Mouse (Mus musculus) stomach, embryonic 15.5 days (tissue): ENCODE results near the gene Vmn1r223. TPM values are rescaled to one million over a fixed set of nuclear protein-coding genes. Genes with fewer than 3 reads are reported as not detected.
A peak's percentile ranks its signal among the peaks of the same experiment; 100 is the strongest.
"Not testable (repeated sequence)": the region's sequence is repeated elsewhere in the genome, so short reads cannot be mapped to it uniquely, and the experiment has no call there.

ENCODE experiments used
- ATAC-seq: fragments of 200-750 bp; cut with Nextera tagmentation; 2 replicates; pipeline ENCODE4 v1.8.0; 2017; ENCODE audit warnings: low read depth, moderate number of reproducible peaks, moderate TSS enrichment; ENCODE audit not compliant: insufficient read depth, low FRiP score
- H3K27ac ChIP-seq: fragments of 300-500 bp; sonication (generic); 2 replicates; pipeline ENCODE4 v1.5.1; 2015; ENCODE audit warnings: mild to moderate bottlenecking, inconsistent platforms
- H3K27me3 ChIP-seq: fragments of 300-500 bp; sonication (generic); replicated peaks from 2 replicates; pipeline ENCODE4 v1.6.1; 2015; ENCODE audit warnings: inconsistent platforms
- H3K36me3 ChIP-seq: fragments of 300-500 bp; sonication (generic); 2 replicates; pipeline ENCODE4 v1.6.1; 2015; ENCODE audit warnings: inconsistent platforms
- H3K4me1 ChIP-seq: fragments of 300-500 bp; sonication (generic); 2 replicates; pipeline ENCODE4 v1.6.1; 2015; ENCODE audit warnings: inconsistent platforms
- H3K4me2 ChIP-seq: fragments of 300-500 bp; sonication (generic); 2 replicates; pipeline ENCODE4 v1.6.1; 2015; ENCODE audit warnings: mild to moderate bottlenecking, inconsistent platforms
- H3K4me3 ChIP-seq: fragments of 300-500 bp; sonication (generic); replicated peaks from 2 replicates; pipeline ENCODE4 v1.5.1; 2015; ENCODE audit warnings: inconsistent platforms
- H3K9ac ChIP-seq: fragments of 300-500 bp; sonication (generic); 2 replicates; pipeline ENCODE4 v1.6.1; 2015; ENCODE audit warnings: inconsistent platforms
- H3K9me3 ChIP-seq: fragments of 300-500 bp; sonication (generic); 2 replicates; pipeline ENCODE4 v1.6.1; 2016; ENCODE audit warnings: inconsistent platforms
- WGBS: fragments of 180-500 bp; shearing (Covaris S2); methylation state at CpG from one replicate; pipeline ENCODE4 v1.1.7; 2015; 5-methylcytosine and 5-hydroxymethylcytosine counted together
- polyA plus RNA-seq: library from polyadenylated mRNA; unstranded; fragments of >200 nt; fragmentation: Nextera tagmentation; extraction: Ambion mirVana; gene quantifications from 2 replicates; pipeline ENCODE4 v1.2.1, GENCODE M21; 2015

Gene Vmn1r223
- not detected in 2 replicates for polyA plus RNA-seq

DNA sequence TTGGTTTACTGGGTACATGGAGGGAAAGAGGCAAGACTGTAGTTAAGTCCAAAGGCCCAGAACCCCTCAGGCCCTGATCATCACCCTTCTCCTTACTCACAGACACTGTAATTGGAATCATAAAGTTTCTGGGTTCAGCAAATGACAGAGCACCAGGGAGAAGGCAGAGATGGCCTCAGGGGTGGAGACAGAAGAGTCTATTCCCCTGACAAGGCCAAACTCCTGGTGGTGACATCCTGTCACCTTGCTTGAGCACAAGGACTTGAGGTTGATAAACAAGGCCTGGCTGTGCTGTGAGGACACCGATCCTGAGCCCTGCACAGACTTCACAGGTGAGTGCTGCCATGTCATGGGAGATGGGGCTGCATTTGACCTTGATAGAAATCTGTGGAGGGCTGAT is at the start of gene Vmn1r223:
TSS of gene Vmn1r223 (plus strand) at position 301 of the 400 bp plus-strand sequence.
- not testable (repeated sequence) for ATAC-seq, H3K4me1 ChIP-seq, H3K27ac ChIP-seq, H3K36me3 ChIP-seq, H3K9ac ChIP-seq, H3K27me3 ChIP-seq, H3K4me2 ChIP-seq, H3K4me3 ChIP-seq, H3K9me3 ChIP-seq
- WGBS = 73% methylated on average over 1 of the region's 1 CpGs

DNA sequence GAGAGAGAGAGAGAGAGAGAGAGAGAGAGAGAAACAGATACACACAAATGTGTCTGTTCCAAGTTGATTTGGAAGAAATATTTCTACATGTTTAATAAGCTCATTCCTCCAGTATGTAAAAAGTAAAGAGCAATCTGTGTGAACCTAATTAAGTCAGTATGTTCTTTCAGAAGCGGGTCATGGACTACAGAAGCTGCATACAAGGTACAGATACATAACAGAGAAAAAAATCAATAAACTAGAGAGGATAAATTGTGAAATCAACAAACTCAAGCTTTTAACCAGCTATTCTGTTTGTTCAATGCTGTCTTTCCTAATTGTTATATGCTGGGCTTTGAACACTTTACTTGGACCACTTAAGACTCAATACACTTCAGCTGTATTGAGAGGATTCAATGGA is 43.0 kb upstream of the Vmn1r223 start:
- not testable (repeated sequence) for H3K9ac ChIP-seq, H3K9me3 ChIP-seq, H3K4me3 ChIP-seq, ATAC-seq, H3K27me3 ChIP-seq, H3K36me3 ChIP-seq, H3K4me1 ChIP-seq, H3K27ac ChIP-seq, H3K4me2 ChIP-seq
- WGBS = 71% methylated on average over 1 of the region's 1 CpGs

DNA sequence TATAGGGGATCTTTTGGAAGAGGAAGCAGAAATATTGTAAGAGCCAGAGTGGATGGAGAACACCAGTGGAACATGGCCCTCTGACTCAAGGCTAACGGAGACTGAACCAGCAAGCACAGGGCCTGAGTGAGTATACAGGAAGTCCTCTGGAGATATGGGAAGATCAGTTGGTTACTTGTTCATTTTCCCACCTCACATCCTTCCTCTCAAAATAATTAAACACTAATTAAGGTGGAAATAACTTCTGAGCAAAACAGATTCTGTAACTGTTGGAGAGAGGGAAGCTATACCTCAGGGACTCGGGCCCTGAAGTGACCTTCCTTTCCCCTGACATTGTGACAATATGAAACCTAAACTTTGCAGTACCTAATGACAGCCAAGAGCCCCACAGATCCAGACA is 33.1 kb upstream of the Vmn1r223 start, which contains the start of gene Vmn1r221:
TSS of gene Vmn1r221 (plus strand) at position 301 of the 400 bp plus-strand sequence.
- H3K4me3 ChIP-seq, H3K27me3 ChIP-seq, H3K36me3 ChIP-seq, H3K9ac ChIP-seq, ATAC-seq, H3K4me2 ChIP-seq, H3K27ac ChIP-seq, H3K9me3 ChIP-seq, H3K4me1 ChIP-seq: not testable (repeated sequence)
- WGBS = 70% methylated on average over 2 of the region's 2 CpGs

- H3K4me1 ChIP-seq = not testable (repeated sequence)
These were observed 11.1 kb upstream of the Vmn1r223 start, which contains the start of gene Vmn1r222 for GRCm38 (mm10) chr13:23235847-23236246. Vmn1r222 (minus strand) TSS chr13:23235947.

DNA sequence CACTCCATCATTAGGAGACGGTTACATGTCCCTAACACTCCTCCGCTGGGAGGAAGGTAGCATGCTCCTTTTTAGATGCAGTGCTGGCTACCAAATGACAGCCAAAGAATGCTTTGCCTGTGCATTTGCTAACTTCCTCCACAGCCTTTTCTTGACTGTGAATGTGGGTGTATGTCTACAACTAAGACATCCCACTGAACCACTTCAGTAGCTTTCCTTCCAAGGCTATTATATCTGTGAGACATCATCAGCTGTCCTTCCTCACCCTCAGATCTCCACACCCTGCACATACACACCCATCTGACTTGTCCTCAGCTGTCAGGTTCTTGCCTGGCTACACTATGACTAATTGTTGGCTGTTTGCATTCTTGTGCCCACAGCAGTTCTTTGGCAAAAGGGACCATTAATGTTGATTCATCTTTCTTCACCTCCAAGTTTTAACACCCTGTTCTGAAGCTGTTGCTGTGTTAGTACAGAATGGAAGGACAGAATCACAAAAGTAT is 11.7 kb downstream of the Vmn1r223 start:
- no peak overlapping the region for H3K9ac ChIP-seq
- no peaks in the 10 kb centered on the region for H3K36me3 ChIP-seq
- 84% methylated on average over 2 of the region's 2 CpGs for WGBS
- H3K4me3 ChIP-seq = no peak overlapping the region
- H3K4me1 ChIP-seq = no peaks in the 10 kb centered on the region
- H3K9me3 ChIP-seq = no peaks in the 10 kb centered on the region
- no peak overlapping the region for H3K4me2 ChIP-seq
- H3K27me3 ChIP-seq = no peaks in the 10 kb centered on the region
- no peak for ATAC-seq
- no peak overlapping the region for H3K27ac ChIP-seq

More at GRCm38 (mm10) chr13:23235847-23236246, 11.1 kb upstream of the Vmn1r223 start, which contains the start of gene Vmn1r222:
- ATAC-seq, H3K36me3 ChIP-seq, H3K4me3 ChIP-seq, H3K4me2 ChIP-seq, H3K27me3 ChIP-seq, H3K9me3 ChIP-seq, H3K27ac ChIP-seq, H3K9ac ChIP-seq: not testable (repeated sequence)

GRCm38 (mm10) chr13:23268606-23269005 is 21.7 kb downstream of the Vmn1r223 start:
- H3K9ac ChIP-seq, H3K27ac ChIP-seq, H3K36me3 ChIP-seq, H3K4me3 ChIP-seq, H3K27me3 ChIP-seq, H3K4me2 ChIP-seq, H3K4me1 ChIP-seq, ATAC-seq, H3K9me3 ChIP-seq: not testable (repeated sequence)
- 78% methylated on average over 3 of the region's 3 CpGs for WGBS

DNA sequence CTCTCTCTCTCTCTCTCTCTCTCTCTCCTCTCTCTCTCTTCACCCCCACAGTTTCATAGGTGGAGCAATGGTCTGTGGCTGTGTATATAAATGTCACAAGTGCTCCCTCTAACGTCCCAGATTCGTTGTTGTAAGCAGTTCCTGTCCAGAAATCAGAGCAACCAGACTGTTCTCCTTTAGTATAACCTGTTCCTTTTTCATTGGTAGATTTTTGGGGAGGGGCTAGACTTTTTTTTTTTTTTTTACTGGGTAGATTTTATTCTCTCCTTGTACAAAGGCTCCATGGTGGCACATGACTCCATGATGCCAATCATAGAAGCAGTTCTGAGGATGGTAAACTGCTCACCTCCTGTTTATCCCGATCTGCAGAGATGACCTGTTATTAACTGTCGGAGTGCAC is 22.2 kb downstream of the Vmn1r223 start:
- H3K9me3 ChIP-seq, H3K4me3 ChIP-seq, H3K27ac ChIP-seq, H3K27me3 ChIP-seq, ATAC-seq, H3K4me2 ChIP-seq, H3K36me3 ChIP-seq, H3K4me1 ChIP-seq, H3K9ac ChIP-seq: not testable (repeated sequence)
- WGBS = 37% methylated on average over 4 of the region's 4 CpGs

GRCm38 (mm10) chr13:23269681-23270080 is 22.7 kb downstream of the Vmn1r223 start:
- Histone ChIP-seq H3K9ac (no peak overlapping the region), H3K36me3 (no peaks in the 10 kb centered on the region), H3K4me1 (no peaks in the 10 kb centered on the region; the same call in 1 of the 2 replicates), H3K4me2 (peak overlapping the region; percentile 46), H3K27me3 (no peaks in the 10 kb centered on the region), H3K27ac (no peak overlapping the region), H3K9me3 (no peaks in the 10 kb centered on the region), H3K4me3 (peak overlapping the region; percentile 18)
- ATAC-seq = no peak
- WGBS = 25% methylated on average over 11 of the region's 11 CpGs

DNA sequence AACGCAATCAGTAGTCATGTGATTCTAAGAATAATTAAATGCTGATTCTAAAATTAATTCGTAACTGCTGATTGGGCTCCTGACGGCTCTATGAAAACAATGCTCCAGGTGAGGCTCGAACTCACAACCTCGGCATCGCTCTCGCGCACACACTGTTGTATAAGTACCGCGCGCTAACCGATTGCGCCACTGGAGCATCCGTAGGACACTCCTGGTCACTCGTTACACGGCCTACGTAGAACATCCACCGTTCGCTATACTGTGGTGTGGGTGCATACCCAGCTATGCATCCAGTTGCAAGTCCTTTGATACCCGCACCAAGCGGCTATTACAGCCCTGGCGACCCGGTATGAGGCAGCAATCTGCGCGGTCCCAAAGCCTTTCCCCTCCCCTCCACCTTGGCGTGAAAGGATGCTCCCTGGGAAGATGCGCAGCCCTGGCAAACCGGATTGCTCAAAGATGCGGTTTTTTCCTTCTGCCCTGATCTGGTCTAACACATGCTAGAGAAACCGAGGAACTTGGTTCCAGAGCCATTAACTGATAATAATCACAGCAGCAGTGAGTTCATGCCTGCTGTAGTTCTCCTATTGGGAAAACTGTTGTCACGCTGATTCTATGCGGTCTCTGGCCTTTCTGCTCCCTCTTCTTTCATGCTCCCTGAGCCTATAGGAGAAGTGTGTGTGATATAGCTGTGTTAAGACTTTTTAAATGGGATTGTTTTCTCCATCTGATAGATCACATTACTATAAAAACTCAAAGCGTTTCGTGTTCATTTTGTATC is 23.6 kb downstream of the Vmn1r223 start:
- no peak overlapping the region for H3K9ac ChIP-seq
- peak overlapping the region; percentile 18 for H3K4me3 ChIP-seq

GRCm38 (mm10) chr13:23279576-23279975 is 32.6 kb downstream of the Vmn1r223 start:
- H3K27ac ChIP-seq = no peak overlapping the region
- WGBS = 84% methylated on average over 4 of the region's 4 CpGs
- H3K36me3 ChIP-seq = no peaks in the 10 kb centered on the region
- ATAC-seq = no peak
- H3K4me1 ChIP-seq = no peaks in the 10 kb centered on the region
- H3K9ac ChIP-seq = no peak overlapping the region
- no peaks in the 10 kb centered on the region for H3K9me3 ChIP-seq
- no peaks in the 10 kb centered on the region for H3K27me3 ChIP-seq
- no peak overlapping the region for H3K4me3 ChIP-seq
- H3K4me2 ChIP-seq = no peak overlapping the region

More for the DNA sequence above, 23.6 kb downstream of the Vmn1r223 start:
- Histone ChIP-seq H3K27me3 (no peaks in the 10 kb centered on the region), H3K27ac (no peak overlapping the region), H3K4me1 (no peaks in the 10 kb centered on the region; the same call in 1 of the 2 replicates), H3K36me3 (no peaks in the 10 kb centered on the region), H3K9me3 (no peaks in the 10 kb centered on the region), H3K4me2 (peak overlapping the region; percentile 46)
- peak; percentile 65; the same call in 1 of the 2 replicates for ATAC-seq
- 4% methylated on average over 34 of the region's 34 CpGs for WGBS

- Histone ChIP-seq H3K4me3 (no peak overlapping the region), H3K27me3 (no peaks in the 10 kb centered on the region), H3K9me3 (no peaks in the 10 kb centered on the region), H3K36me3 (no peaks in the 10 kb centered on the region), H3K27ac (no peak overlapping the region), H3K4me1 (no peaks in the 10 kb centered on the region), H3K4me2 (no peak overlapping the region), H3K9ac (no peak overlapping the region)
- WGBS = 82% methylated on average over 3 of the region's 3 CpGs
- no peak for ATAC-seq
These were observed 33.1 kb downstream of the Vmn1r223 start for GRCm38 (mm10) chr13:23279992-23280391.

- Histone ChIP-seq H3K36me3 (no peaks in the 10 kb centered on the region), H3K4me3 (peak overlapping the region; percentile 48), H3K9ac (no peak overlapping the region), H3K9me3 (no peaks in the 10 kb centered on the region), H3K4me2 (peak overlapping the region; percentile 84), H3K27me3 (0 out of 2 replicates have a peak, but pooled peaks cover 6% of the 10 kb centered on the region), H3K4me1 (peaks cover 7% of the 10 kb centered on the region; the same call in 1 of the 2 replicates), H3K27ac (no peak overlapping the region)
- peak; percentile 76; the same call in 1 of the 2 replicates for ATAC-seq
- 5% methylated on average over 22 of the region's 22 CpGs for WGBS
These were observed 38.4 kb downstream of the Vmn1r223 start for GRCm38 (mm10) chr13:23285191-23285920.
